Mouse (Mus musculus) cerebellum, postnatal 14 days (tissue): ENCODE measurements at regions not wholly inside any gene's neighbourhood (a gene's known extent, or its start where the extent isn't known, plus 50 kb on each side); places are given as distances from the start of the nearest gene placed in this dataset.

Source experiments
- DNase-seq, 2 experiments: peaks; one replicate each; pipeline ENCODE4 v3.0.0; 2021; ENCODE audit warnings: mixed read lengths in 2 of 2

- DNase-seq, result no peak
Observed at GRCm38 (mm10) chr9:41542511-41542910, 381.0 kb upstream of the Ubash3b start.

GRCm38 (mm10) chr9:41541327-41541726, 379.8 kb upstream of the Ubash3b start:
- no peak for DNase-seq

GRCm38 (mm10) chr9:41532786-41533185, 371.3 kb upstream of the Ubash3b start:
- DNase-seq, result no peak

DNA sequence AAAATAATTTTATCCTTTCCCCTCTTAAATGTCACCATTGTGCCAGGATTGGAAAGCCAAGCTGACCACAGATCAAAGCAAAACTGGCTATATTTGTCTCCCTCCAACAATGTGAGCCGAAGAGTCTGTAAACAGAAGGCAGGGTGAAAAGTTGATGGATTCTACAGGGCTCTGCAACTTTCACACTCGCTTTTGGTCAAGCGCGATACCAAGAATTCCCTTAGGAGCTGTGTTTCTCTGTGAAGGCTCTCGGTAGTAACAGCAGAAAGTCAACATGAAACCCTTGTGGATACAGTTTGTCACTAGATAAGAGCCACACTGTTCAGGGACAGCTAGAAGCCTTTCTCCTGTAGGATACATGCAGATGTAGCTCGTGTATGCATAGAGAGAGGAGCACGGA, 370.8 kb upstream of the Ubash3b start:
- DNase-seq, result no peak

DNA sequence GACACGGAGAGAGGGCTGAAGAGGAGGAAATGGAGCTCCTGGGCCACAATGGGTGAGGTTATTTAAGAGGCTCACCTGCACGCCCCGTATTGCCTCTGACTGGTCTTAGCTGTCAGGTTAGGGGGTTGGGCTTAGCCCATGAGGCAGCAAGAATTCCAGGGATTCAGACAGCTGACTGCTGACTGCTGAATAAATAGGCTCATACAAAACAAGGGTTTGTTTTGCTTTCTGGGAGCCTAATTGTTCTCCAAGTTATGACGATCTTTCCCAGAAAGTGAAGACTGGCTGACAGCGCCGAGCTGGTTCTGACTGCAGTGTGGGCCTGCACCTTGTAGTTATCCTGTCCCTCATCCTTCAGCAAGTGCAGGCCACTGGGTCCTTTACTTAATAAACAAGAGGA, 370.1 kb upstream of the Ubash3b start:
- DNase-seq, result no peak

DNA sequence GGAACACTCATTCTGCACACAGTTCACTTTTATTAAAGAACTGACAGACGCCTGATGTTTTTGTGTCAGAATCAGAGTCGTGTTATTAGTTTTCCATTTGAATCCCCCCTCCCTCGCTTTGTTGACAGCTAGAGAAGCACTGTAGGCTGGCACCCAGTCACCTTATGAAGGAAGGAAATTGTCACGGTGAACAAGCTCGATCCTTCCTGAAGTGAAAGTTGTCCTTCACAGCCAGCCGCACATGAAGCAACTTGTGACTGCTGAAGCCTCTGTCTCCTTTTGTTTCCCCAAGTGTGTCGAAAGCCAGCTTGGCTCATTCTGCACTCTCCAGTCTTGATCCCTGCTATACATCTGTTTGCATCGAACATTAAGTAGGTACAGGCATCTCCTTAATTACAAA, 364.6 kb upstream of the Ubash3b start:
- no peak for DNase-seq

DNA sequence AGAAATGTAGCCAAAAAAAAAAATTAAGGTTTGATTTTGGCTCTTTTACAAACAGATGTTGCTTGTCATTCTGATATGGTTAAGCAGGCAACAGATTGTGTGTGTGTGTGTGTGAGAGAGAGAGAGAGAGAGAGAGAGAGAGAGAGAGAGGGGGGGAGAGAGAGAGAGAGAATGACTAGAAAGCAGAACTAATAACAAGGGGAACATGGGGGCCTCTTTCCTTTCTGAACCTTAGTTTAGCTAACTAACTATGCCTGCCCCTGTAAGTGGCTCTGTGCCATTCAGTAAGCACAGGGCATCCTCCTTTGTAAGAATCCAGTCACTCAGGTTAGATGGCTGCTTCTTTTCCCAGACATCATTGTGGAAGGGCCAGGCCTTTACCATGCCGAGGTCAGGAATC, 364.0 kb upstream of the Ubash3b start:
- DNase-seq, result no peak

DNA sequence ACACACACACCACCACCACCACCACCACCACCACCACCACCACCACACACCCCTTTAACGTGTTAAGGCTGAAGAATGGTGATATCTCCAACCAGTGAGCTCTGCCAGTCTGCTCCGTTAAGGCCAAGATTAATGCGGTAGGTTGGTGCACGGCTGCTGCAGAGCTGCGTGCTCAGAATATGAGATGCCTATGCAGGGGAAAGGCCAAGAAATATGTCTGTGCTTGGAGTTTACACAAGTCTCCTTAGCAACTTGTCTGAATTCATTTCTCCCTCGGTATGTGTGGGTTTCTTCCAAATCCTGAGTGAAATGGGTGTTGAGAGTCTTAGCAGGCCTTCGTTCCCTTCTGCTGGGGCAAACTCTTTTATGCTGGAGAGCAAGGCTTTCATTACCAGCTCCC, 363.1 kb upstream of the Ubash3b start:
- peak in 1 of 2 experiments; percentile 8 for DNase-seq

GRCm38 (mm10) chr9:41523969-41524368, 362.5 kb upstream of the Ubash3b start:
- no peak for DNase-seq

GRCm38 (mm10) chr9:41522302-41522701, 360.8 kb upstream of the Ubash3b start:
- DNase-seq, result peak; percentile 45 to 66

DNA sequence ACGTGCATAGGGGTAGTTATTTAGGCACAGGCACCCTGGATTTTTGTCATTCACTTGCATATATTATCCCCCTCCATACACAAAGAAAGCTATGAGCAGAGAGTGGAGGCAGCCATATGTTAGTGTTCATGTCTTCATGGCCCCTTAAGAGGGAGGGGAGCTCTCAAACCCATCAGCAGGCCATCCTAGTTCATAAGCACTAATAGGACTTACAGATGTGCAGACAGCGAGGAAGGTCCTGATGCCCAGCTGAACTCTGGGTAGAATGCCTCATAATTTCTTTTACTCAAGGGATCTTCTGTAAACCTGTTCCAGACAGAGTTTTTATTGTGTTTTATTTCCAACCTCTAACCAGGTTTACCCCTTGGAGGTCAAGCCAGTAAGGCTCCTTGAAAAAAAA, 356.3 kb upstream of the Ubash3b start:
- no peak for DNase-seq

- DNase-seq, result no peak
Observed at GRCm38 (mm10) chr9:41517053-41517696, 355.7 kb upstream of the Ubash3b start.

DNA sequence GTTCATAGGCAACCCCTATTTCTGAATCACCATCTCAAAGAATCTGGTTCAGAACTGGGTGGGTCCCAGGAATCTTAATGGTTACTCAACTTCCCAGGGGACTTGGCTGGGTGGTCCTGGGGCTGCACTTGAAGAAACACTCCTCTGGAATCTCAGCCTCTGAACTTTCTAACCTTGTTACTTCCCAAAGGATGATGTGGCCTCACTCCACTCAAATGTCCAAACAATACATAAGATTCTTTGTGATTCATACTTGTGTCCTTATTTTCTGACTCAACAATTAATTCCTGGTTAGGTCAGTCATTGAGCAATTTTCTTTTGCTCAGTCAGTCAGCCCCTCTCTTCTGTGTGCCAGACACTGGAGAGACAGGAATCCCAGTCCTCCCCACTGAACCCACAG, 353.7 kb upstream of the Ubash3b start:
- DNase-seq, result no peak

DNA sequence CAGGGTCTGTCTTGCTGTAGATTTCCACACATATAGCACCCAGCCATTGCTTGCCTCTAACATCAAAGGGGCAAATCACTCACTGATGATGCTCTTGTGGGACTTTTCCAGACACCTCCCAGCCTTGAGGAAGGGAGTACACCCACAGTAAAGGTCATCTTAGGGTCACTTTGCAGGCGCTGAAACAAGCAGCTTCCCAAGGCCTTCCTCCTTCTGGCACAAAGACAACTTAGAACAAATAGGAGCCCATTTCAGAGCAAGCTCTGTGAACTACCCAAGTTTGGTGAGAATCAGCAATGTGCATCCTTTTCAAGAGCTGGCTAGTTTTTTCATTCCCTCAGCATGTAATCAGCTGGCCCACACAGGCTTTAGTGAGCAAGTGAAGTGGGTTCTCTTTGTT, 352.2 kb upstream of the Ubash3b start:
- DNase-seq, result no peak

- DNase-seq, result no peak
Observed at GRCm38 (mm10) chr9:41509597-41509996, 348.1 kb upstream of the Ubash3b start.

DNA sequence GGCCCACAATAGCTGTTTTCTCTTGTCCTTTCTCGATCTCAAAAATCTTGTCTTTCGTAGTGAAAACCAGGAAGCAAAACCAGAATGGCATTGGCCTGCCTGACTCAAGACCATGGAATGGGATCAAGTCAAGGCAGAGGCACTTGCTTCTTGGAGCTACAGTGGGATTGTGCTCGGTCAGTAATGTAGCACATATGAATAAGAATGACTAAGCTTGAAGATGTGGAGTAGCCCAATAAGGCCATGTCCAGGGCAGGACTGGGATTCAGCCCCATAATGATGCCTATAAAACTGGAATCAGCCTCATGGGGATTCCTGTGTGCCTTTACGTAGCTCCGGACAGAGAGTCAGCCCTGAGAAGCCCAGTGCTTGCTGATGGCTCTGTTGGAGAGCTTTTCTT, 347.2 kb upstream of the Ubash3b start:
- no peak for DNase-seq

- no peak for DNase-seq
Observed at GRCm38 (mm10) chr9:41498326-41498725, 336.8 kb upstream of the Ubash3b start.

DNA sequence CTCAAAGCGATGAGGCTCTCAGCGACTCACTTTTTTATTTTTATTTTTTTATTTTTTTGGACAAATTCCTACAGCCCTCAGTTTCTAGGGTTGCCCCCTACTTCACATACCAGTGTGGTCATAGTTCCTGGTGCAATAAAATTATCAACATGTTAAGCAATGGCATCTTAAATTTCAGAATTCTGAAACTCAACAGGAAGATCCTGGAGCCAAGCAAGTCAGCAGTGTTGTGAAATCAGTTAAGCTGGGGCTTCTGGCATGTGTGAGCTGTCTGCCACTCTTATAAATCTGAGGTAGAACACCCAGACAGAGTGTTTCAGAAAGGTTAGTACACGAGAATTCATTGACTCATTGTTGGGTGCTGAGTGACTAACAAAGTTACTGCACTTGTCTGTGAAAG, 328.6 kb upstream of the Ubash3b start:
- no peak for DNase-seq

DNA sequence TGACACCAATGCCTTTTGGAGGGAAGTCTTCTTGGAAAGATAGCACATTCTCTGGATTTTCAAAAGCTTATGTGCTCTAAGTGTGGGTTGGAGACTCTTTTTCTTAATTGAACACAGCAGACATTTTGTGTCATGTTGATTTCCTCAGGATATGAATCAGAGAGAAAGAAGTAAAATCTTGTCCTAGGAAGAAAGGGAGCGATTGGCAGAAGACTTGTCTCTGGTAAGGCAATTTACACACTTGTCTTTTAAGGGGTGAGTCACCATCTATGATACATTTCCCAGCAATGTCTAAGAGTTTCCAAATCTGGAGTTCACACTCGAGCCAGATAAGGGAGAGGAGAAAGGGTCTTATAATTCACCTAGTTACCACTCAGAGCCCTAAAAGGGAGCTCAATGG, 326.5 kb upstream of the Ubash3b start:
- DNase-seq, result no peak

GRCm38 (mm10) chr9:41483218-41483617, 321.7 kb upstream of the Ubash3b start:
- no peak for DNase-seq

GRCm38 (mm10) chr9:41481611-41482266, 320.2 kb upstream of the Ubash3b start:
- no peak for DNase-seq

DNA sequence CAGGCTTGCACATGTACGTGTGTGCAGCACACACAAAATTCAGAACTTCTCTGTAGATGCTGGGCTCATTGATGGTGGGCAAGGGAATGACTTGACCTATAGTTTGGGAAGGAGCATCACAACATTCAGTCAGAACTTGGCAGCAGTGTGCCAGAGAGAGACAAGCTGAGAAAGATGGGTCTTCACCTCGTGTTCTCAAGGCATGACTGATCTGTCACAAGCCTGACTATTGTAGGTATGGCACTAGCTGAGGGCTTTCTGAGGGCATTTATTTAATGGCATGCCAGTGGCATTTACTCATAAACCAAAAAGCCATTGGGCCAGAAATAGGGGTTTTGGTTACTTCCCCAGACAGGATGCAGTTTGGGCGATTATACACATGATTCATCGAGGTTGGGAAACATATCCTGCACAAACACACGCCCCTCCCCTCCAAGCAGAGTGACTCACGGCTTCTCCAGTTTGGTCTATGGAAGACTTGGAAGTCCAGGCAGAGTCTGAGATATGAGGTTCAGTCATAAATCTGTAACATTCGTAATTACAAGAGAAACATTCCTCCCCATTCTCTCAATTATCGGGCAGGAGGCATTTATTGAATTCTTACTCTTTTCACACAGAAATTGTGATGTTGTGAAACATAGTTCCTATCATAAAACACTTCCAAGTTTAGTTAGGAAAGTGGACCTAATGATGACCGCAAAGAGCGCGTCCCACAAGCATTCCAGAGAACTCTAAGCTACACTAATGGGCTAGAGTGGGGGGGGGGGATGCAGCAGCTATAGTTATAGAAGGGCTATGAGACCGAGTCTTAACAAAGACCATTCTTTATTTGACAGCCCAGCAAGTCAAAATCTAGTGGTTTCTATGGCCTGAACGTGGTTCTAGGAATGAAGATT, 318.6 kb upstream of the Ubash3b start:
- no peak for DNase-seq

DNA sequence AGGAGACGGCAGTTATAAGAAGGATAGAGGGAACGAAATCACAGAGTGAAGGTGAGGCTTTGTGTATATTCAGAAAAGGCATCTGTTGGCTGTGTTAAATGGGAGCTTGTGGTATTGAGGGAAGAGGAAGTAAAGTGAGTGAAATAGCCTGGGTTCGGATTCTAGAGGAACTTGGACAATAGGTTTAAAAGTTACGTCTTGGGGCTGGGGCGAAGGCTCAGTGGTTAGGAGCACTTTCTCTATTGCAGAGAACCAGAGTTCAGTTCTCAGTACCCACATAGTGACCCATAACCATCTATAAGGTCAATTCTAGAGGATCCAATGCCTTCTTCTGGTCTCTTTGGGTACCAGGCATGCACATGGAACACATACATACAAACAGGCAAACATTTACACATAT, 317.6 kb upstream of the Ubash3b start:
- no peak for DNase-seq
